Mouse (Mus musculus): ENCODE results near the gene Mfap4.

Mfap4 gene

DNA sequence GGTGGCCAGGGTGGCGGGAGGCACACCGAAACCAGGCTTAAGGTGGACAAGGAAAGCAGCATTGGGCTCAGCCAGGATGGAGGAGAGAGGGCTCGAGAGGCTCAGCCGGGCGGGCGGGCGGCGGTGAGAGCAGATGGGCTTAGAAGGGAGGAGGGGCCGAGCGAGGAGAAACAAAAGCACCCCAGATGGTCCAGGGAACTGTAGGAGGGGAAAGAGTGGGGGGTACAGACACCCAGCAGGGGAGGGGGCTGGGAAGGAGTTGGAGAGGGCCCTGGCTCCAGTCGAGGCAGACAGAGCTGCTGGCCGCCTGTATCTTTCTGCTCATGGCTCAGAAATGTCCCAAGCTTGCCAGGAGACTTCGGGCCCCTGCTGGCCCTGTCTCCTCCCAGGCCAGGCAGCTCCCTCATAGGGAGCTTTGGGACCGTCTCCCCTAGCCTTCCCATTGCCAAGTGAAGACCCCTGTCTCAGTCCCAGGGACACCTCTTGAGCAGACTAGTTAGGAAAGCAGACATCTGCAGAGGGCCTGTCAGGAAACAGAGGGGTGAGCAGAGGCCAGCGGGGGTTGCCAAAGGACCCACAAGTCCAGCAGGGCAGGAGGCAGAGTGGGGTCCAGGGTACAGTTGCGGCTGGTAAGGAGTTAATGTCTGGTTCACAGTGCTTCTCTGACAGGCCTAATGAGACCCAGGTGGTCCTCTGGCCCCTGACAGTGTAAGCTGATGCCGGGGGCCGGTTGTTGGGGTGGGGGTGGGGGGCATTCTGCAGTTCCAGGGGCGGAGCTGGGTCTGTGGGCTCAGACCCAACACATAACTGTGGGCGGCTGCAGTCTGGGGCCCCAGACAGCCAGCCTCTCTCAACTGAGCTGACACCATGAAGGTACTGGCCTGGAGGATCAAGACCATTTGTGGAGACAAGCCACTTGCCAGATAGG is at the start of gene Mfap4:
Gene Mfap4, plus strand, starts transcription at position 819 of the 928 bp plus-strand sequence.
- peak; percentile 59 for DNase-seq

- no peak for DNase-seq
These were observed 48.9 kb upstream of the Mfap4 start for GRCm38 (mm10) chr11:61436298-61436697.

GRCm38 (mm10) chr11:61439170-61439569 is 46.1 kb upstream of the Mfap4 start:
- DNase-seq: no peak

- DNase-seq: no peak
These were observed 44.8 kb upstream of the Mfap4 start for GRCm38 (mm10) chr11:61440416-61440815.

GRCm38 (mm10) chr11:61441670-61442069 is 43.6 kb upstream of the Mfap4 start:
- DNase-seq: no peak

GRCm38 (mm10) chr11:61443807-61444206 is 41.4 kb upstream of the Mfap4 start:
- no peak for DNase-seq

DNA sequence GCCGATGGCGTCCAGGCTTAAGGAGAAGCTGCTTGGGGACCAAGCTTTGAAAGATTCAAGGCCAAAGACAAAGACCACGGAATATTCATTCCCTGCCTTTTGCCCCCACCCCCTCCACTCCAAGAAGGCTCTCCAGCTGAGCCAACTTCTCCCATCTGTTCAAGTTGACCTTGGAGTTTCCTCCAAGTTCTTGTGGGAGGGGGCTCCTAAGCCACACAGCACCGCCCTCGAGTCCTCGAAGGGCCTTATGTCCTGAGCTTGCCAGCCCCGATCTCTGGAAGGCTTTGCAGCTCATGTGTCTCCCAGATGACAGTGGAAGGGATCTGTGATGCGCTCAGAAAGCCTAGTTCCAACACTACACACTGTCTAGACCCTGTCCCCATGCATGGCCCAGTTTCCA is 37.9 kb upstream of the Mfap4 start:
- no peak for DNase-seq

DNA sequence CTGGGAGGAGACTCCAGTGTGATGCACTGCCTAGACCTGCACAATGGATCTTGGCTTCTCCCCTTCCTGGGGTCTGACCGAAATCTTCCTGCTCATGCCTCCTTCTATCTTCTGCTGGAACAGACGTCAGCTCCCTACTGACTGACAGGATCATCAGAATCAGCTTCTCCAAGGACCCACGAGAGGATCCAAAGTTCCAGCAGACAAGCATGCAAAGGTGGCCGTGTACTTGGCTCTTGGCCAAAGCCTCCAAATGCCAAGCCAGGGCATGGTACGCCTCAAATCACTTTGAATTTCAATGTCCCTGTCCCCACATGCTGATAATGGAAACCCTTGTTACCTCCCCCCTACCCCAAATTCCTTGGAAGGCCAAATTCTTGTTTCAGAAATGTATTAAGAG is 37.2 kb upstream of the Mfap4 start:
- DNase-seq: no peak

DNA sequence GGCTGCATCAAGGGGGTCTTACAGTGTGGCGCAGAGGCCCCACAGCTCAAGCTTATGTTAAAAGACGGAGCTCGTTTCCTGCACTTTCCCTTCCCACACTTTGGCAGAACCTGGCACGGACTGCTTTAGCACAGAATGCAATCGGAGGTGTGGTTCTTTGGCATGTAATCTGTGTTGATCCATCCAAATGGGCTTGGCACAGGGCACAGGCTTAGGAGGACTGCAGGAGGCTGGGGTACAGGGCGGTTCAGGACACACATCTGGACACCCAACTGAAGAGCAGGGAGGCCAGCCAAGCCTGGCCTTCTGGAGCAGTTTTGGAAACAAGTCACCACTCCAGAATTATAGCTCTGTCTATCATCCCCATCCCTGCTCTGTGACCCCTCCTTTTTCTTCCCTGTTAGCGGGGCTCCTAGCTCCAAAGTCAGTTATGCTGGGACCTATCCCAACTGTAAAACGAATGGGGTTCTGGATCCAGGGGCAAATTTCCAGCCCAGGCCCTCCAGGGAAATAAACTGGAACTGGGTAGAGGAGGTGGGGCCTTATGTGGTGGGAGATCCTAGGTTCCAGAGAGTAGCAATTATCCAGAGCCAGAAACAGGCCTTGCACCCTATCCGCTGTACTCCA is 36.5 kb upstream of the Mfap4 start:
- DNase-seq: peak; percentile 47

GRCm38 (mm10) chr11:61449499-61450292 is 35.5 kb upstream of the Mfap4 start:
- no peak for DNase-seq

DNA sequence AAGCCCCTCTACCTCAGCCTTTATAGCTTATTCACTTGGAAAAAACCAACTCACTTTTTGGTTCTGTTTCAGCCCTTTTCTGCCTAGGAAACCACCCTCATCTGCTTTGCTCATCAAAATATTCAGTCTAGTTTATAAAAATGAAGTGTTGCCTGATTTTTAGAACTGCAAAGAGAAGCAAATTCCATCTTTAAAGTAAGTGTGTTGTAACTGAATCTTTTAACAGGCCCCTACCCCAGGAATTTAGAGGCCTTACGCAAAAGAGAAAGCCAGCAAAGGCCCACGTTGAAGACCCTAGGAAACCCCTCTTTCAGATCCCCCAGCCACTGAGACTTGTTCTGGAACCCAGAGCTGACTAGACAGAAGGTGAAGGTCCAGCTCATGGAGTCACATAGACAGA is 21.2 kb upstream of the Mfap4 start:
- DNase-seq: no peak

- no peak for DNase-seq
These were observed 19.8 kb upstream of the Mfap4 start for GRCm38 (mm10) chr11:61465422-61465821.

DNA sequence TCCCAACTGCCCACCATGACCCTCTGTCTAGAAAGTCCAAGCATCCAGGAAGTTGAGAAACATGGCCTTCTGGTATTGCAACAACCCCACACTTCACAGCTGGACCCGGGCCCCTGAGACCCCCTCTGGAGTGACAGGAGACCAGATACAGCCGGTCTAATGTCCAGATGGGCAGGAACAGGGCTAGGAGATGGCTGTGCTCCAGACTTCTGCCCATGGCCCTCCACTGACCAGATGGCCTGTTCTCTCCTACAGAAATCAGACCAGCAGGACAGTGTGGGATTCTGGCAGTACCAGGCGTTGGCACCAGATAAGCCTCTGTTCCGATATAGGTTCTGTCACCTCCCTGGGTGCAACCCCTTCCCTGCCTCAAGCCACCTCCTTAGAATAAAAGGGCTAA is 16.7 kb upstream of the Mfap4 start:
- peak; percentile 59 for DNase-seq

- DNase-seq: no peak
These were observed 15.8 kb upstream of the Mfap4 start for GRCm38 (mm10) chr11:61469317-61469917.

GRCm38 (mm10) chr11:61470880-61471279 is 14.4 kb upstream of the Mfap4 start:
- DNase-seq: no peak

DNA sequence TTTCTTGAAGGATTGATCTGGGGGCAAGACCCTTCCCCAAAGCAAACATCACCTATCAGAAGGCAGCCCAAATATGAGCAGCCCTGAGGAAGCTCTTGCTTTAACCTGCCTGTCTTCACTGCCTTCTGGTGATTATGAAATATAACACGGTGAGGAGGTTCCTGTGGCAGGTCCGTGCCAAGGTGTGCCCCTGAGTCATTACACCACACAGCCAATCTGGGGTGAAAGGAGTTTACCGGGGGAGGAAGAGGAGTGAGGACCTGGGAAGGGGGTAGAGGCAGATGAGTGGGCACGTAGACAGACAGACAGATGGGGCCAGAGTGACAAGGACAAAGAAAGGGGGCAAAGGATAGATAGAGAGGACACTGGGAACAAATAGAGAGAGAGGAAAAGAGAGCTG is 11.6 kb upstream of the Mfap4 start:
- no peak for DNase-seq

GRCm38 (mm10) chr11:61476786-61477382 is 8.3 kb upstream of the Mfap4 start:
- DNase-seq: no peak

GRCm38 (mm10) chr11:61477566-61478508 is 7.4 kb upstream of the Mfap4 start:
- DNase-seq: no peak

DNA sequence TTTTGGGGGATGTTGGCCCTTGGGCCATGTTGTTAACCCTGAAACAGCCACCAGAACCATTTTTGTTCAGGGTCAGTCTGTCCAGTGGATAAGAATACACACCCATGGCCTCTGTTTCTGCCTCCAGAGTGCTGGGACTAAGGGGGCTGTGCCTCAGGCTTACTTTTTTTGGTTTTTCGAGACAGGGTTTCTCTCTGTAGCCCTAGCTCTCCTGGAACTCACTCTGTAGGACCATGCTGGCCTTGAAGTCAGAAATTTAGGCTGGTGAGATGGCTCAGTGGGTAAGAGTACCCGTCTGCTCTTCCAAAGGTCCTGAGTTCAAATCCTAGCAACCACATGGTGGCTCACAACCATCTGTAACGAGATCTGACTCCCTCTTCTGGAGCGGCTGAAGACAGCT is 6.4 kb upstream of the Mfap4 start:
- no peak for DNase-seq

GRCm38 (mm10) chr11:61481239-61482090 is 3.8 kb upstream of the Mfap4 start:
- no peak for DNase-seq
